Mouse (Mus musculus) liver, adult 2 months (tissue): ENCODE measurements around the gene Shq1.

Source experiments
- CTCF ChIP-seq: fragments of 200-500 bp; IDR thresholded peaks from 2 replicates; pipeline ENCODE4 v1.5.1; 2011; ENCODE audit warnings: low read depth, low read length, control low read depth
- POLR2A ChIP-seq: fragments of 200-500 bp; IDR thresholded peaks from 2 replicates; pipeline ENCODE4 v1.6.1; 2011; ENCODE audit warnings: low read length, control low read depth; ENCODE audit not compliant: insufficient read depth; ENCODE audit errors: extremely low read depth

- no peak for TF ChIP-seq POLR2A
- TF ChIP-seq CTCF: no peak
Observed at GRCm38 (mm10) chr6:100670370-100670841, 551 bp downstream of the Shq1 start.
